Mouse (Mus musculus) kidney, embryonic 14.5 days (tissue): ENCODE data around the gene Akt1. TPM values are rescaled to one million over a fixed set of nuclear protein-coding genes. Genes with fewer than 3 reads are reported as not detected.
A peak's percentile ranks its signal among the peaks of the same experiment; 100 is the strongest.

Experiments used
- ATAC-seq: fragments of 200-750 bp; cut with Nextera tagmentation; 2 replicates; pipeline ENCODE4 v1.8.0; 2017; ENCODE audit warnings: moderate number of reproducible peaks, mild to moderate bottlenecking, moderate TSS enrichment, moderate library complexity; ENCODE audit not compliant: low FRiP score, low TSS enrichment
- H3K27ac ChIP-seq: fragments of 300-500 bp; sonication (generic); 2 replicates; pipeline ENCODE4 v1.5.1; 2014; ENCODE audit warnings: low read depth, mild to moderate bottlenecking, low read length, moderate library complexity, mixed read lengths
- H3K27me3 ChIP-seq: fragments of 300-500 bp; sonication (generic); 2 replicates; pipeline ENCODE4 v1.6.1; 2014; ENCODE audit warnings: mild to moderate bottlenecking, low read length; ENCODE audit not compliant: control insufficient read depth, insufficient read depth
- H3K36me3 ChIP-seq: fragments of 300-500 bp; sonication (generic); 2 replicates; pipeline ENCODE4 v1.6.1; 2014; ENCODE audit warnings: low read length, mixed read lengths; ENCODE audit not compliant: control insufficient read depth, insufficient read depth
- H3K4me1 ChIP-seq: fragments of 300-500 bp; sonication (generic); 2 replicates; pipeline ENCODE4 v1.6.1; 2014; ENCODE audit warnings: low read length, mixed read lengths; ENCODE audit not compliant: control insufficient read depth, insufficient read depth
- H3K4me2 ChIP-seq: fragments of 300-500 bp; sonication (generic); replicated peaks from 2 replicates; pipeline ENCODE4 v1.6.1; 2014; ENCODE audit warnings: low read depth, mild to moderate bottlenecking, low read length
- H3K4me3 ChIP-seq: fragments of 300-500 bp; sonication (generic); 2 replicates; pipeline ENCODE4 v1.5.1; 2014; ENCODE audit warnings: mild to moderate bottlenecking, low read length
- H3K9ac ChIP-seq: fragments of 300-500 bp; sonication (generic); 2 replicates; pipeline ENCODE4 v1.6.1; 2014; ENCODE audit warnings: low read depth, mild to moderate bottlenecking, low read length, moderate library complexity
- H3K9me3 ChIP-seq: fragments of 300-500 bp; sonication (generic); 2 replicates; pipeline ENCODE4 v1.6.1; 2016; ENCODE audit warnings: low read length; ENCODE audit not compliant: control insufficient read depth
- WGBS: fragments of 180-500 bp; shearing (Covaris S2); extraction: QIAGEN DNeasy Blood & Tissue Kit; methylation state at CpG from one replicate; pipeline ENCODE4 v1.1.7; 2014; 5-methylcytosine and 5-hydroxymethylcytosine counted together
- polyA plus RNA-seq: library from polyadenylated mRNA; unstranded; fragments of >200 nt; fragmentation: Nextera tagmentation; extraction: Ambion mirVana; gene quantifications from 2 replicates; pipeline ENCODE4 v1.2.1, GENCODE M21; 2014

The Akt1 gene
- polyA plus RNA-seq, 1 experiment from 2014 or later = 50.8 TPM

GRCm38 (mm10) chr12:112659109-112659508, 15.6 kb downstream of the Akt1 start:
- Histone ChIP-seq H3K27me3 (no peaks in the 10 kb centered on the region), H3K4me3 (no peak overlapping the region), H3K36me3 (peaks cover 98% of the 10 kb centered on the region), H3K4me1 (peaks cover 41% of the 10 kb centered on the region), H3K4me2 (no peak overlapping the region), H3K27ac (no peak overlapping the region), H3K9ac (no peak overlapping the region), H3K9me3 (no peaks in the 10 kb centered on the region)
- 89% methylated on average over 6 of the region's 6 CpGs for WGBS
- ATAC-seq = no peak

- Histone ChIP-seq H3K9me3 (no peaks in the 10 kb centered on the region), H3K4me2 (no peak overlapping the region), H3K36me3 (peaks cover 98% of the 10 kb centered on the region), H3K4me3 (no peak overlapping the region), H3K4me1 (peaks cover 37% of the 10 kb centered on the region), H3K9ac (no peak overlapping the region), H3K27ac (no peak overlapping the region), H3K27me3 (no peaks in the 10 kb centered on the region)
- WGBS = 91% methylated on average over 7 of the region's 7 CpGs
- no peak for ATAC-seq
Measured at GRCm38 (mm10) chr12:112658619-112659018, 16.1 kb downstream of the Akt1 start.

GRCm38 (mm10) chr12:112654076-112654475, 20.6 kb downstream of the Akt1 start:
- H3K4me1 ChIP-seq = 0 out of 2 replicates have a peak, but pooled peaks cover 6% of the 10 kb centered on the region
- H3K27ac ChIP-seq = no peak overlapping the region; the same call in 1 of the 2 replicates
- ATAC-seq = no peak
- no peak overlapping the region for H3K4me3 ChIP-seq
- H3K9me3 ChIP-seq = no peaks in the 10 kb centered on the region
- no peak overlapping the region for H3K4me2 ChIP-seq
- no peaks in the 10 kb centered on the region for H3K27me3 ChIP-seq
- 83% methylated on average over 5 of the region's 5 CpGs for WGBS
- H3K9ac ChIP-seq = no peak overlapping the region
- H3K36me3 ChIP-seq = peaks cover 92% of the 10 kb centered on the region

GRCm38 (mm10) chr12:112653157-112653824, 21.4 kb downstream of the Akt1 start:
- ATAC-seq = peak; percentile 58
- Histone ChIP-seq H3K4me1 (0 out of 2 replicates have a peak, but pooled peaks cover 6% of the 10 kb centered on the region), H3K27me3 (no peaks in the 10 kb centered on the region), H3K9ac (no peak overlapping the region), H3K36me3 (peaks cover 92% of the 10 kb centered on the region), H3K4me2 (no peak overlapping the region), H3K27ac (peak overlapping the region; percentile 65; the same call in 1 of the 2 replicates), H3K4me3 (no peak overlapping the region), H3K9me3 (no peaks in the 10 kb centered on the region)
- WGBS = 35% methylated on average over 7 of the region's 7 CpGs

- no peaks in the 10 kb centered on the region for H3K9me3 ChIP-seq
- H3K27me3 ChIP-seq = no peaks in the 10 kb centered on the region
- no peak overlapping the region for H3K4me3 ChIP-seq
- no peak overlapping the region for H3K27ac ChIP-seq
- H3K9ac ChIP-seq = no peak overlapping the region
- 0 out of 2 replicates have a peak, but pooled peaks cover 6% of the 10 kb centered on the region for H3K4me1 ChIP-seq
- ATAC-seq = no peak
- H3K4me2 ChIP-seq = no peak overlapping the region
- peaks cover 92% of the 10 kb centered on the region for H3K36me3 ChIP-seq
- WGBS = 84% methylated on average over 5 of the region's 5 CpGs
Measured at GRCm38 (mm10) chr12:112651778-112652439, 22.8 kb downstream of the Akt1 start.

GRCm38 (mm10) chr12:112648081-112648480, 26.6 kb downstream of the Akt1 start:
- no peak overlapping the region for H3K4me3 ChIP-seq
- peaks cover 18% of the 10 kb centered on the region for H3K4me1 ChIP-seq
- no peak overlapping the region for H3K9ac ChIP-seq
- H3K4me2 ChIP-seq = no peak overlapping the region
- peaks cover 55% of the 10 kb centered on the region for H3K36me3 ChIP-seq
- 97% methylated on average over 5 of the region's 5 CpGs for WGBS
- no peak overlapping the region for H3K27ac ChIP-seq
- H3K9me3 ChIP-seq = no peaks in the 10 kb centered on the region
- ATAC-seq = no peak
- no peaks in the 10 kb centered on the region for H3K27me3 ChIP-seq

GRCm38 (mm10) chr12:112646139-112646538, 28.5 kb downstream of the Akt1 start:
- WGBS = 38% methylated on average over 6 of the region's 6 CpGs
- no peaks in the 10 kb centered on the region for H3K9me3 ChIP-seq
- peak overlapping the region; percentile 83 for H3K4me3 ChIP-seq
- H3K4me1 ChIP-seq = peaks cover 18% of the 10 kb centered on the region
- H3K27ac ChIP-seq = no peak overlapping the region
- no peaks in the 10 kb centered on the region for H3K27me3 ChIP-seq
- ATAC-seq = no peak
- H3K9ac ChIP-seq = peak overlapping the region; percentile 81; the same call in 1 of the 2 replicates
- peak overlapping the region; percentile 87 for H3K4me2 ChIP-seq
- peaks cover 39% of the 10 kb centered on the region for H3K36me3 ChIP-seq

- Histone ChIP-seq H3K27me3 (no peaks in the 10 kb centered on the region), H3K36me3 (peaks cover 32% of the 10 kb centered on the region), H3K4me1 (peaks cover 18% of the 10 kb centered on the region), H3K4me2 (peak overlapping the region; percentile 87), H3K9me3 (no peaks in the 10 kb centered on the region), H3K27ac (peak overlapping the region; percentile 86), H3K9ac (peak overlapping the region; percentile 81), H3K4me3 (peak overlapping the region; percentile 83)
- ATAC-seq = peak; percentile 25
- WGBS = under 1% methylated on average over 75 of the region's 75 CpGs
Measured at GRCm38 (mm10) chr12:112644855-112645506, 29.7 kb downstream of the Akt1 start.
